Mouse (Mus musculus) G1E (cell line): ENCODE data around the gene Tex21. TPM values are rescaled to one million over a fixed set of nuclear protein-coding genes. Genes with fewer than 3 reads are reported as not detected.
A peak's percentile ranks its signal among the peaks of the same experiment; 100 is the strongest.
"Not testable (repeated sequence)": the region's sequence is repeated elsewhere in the genome, so short reads cannot be mapped to it uniquely, and the experiment has no call there.

ENCODE experiments used
- ATAC-seq: 2 replicates; pipeline ENCODE4 v1.8.0; 2016; ENCODE audit warnings: mild to moderate bottlenecking; ENCODE audit not compliant: insufficient number of reproducible peaks, poor library complexity, low FRiP score, severe bottlenecking; ENCODE audit errors: extremely low read depth
- DNase-seq: peaks from one replicate; pipeline ENCODE4 v3.0.0; 2012; ENCODE audit warnings: low spot score
- H3K27me3 ChIP-seq: 2 replicates; pipeline ENCODE4 v1.6.1; 2012; ENCODE audit warnings: mild to moderate bottlenecking, low read length, inconsistent platforms; ENCODE audit not compliant: insufficient read depth
- H3K36me3 ChIP-seq: replicated peaks from 2 replicates; pipeline ENCODE3; 2012; ENCODE audit warnings: mild to moderate bottlenecking, inconsistent platforms
- H3K4me1 ChIP-seq: 2 replicates; pipeline ENCODE4 v1.6.1; 2012; ENCODE audit warnings: low read depth, low read length, inconsistent platforms, mixed read lengths; ENCODE audit not compliant: insufficient read depth
- H3K4me3 ChIP-seq: 2 replicates; pipeline ENCODE4 v1.5.1; 2012; ENCODE audit warnings: low read depth, mild to moderate bottlenecking, inconsistent platforms, low read length, moderate library complexity, mixed read lengths
- H3K9me3 ChIP-seq: replicated peaks from 2 replicates; pipeline ENCODE4 v1.6.1; 2012; ENCODE audit warnings: inconsistent platforms
- CTCF ChIP-seq: IDR thresholded peaks from 2 replicates; pipeline ENCODE4 v1.5.1; 2012; ENCODE audit warnings: low read depth, low read length, inconsistent platforms, mixed read lengths
- GATA1 ChIP-seq: IDR thresholded peaks from 2 replicates; pipeline ENCODE4 v1.6.1; 2012; ENCODE audit warnings: borderline replicate concordance, low read length, inconsistent platforms, mixed read lengths
- GATA2 ChIP-seq: IDR thresholded peaks from 2 replicates; pipeline ENCODE4 v1.6.1; 2012; ENCODE audit warnings: low read depth, low read length, inconsistent platforms, borderline replicate concordance
- POLR2AphosphoS5 ChIP-seq: IDR thresholded peaks from 2 replicates; pipeline ENCODE4 v1.6.1; 2012; ENCODE audit warnings: low read depth, low read length, inconsistent platforms; ENCODE audit not compliant: insufficient replicate concordance
- TAL1 ChIP-seq: conservative IDR thresholded peaks from 2 replicates; pipeline ENCODE4 v1.6.1; 2012; ENCODE audit warnings: low read depth, low read length, inconsistent platforms, mixed read lengths
- polyA plus RNA-seq: library from polyadenylated mRNA; stranded (reverse); fragments of >175 nt; gene quantifications from 2 replicates; pipeline ENCODE4 v1.2.3, GENCODE M21; 2012
- total RNA-seq, 2 experiments: library from RNA; stranded (forward) in 1 of 2; stranded (reverse) in 1 of 2; fragments of 200-1000 nt in 1 of 2; fragments of >200 nt in 1 of 2; fragmentation: Nextera tagmentation in 1 of 2; gene quantifications; 2 replicates each; pipeline ENCODE4 v1.2.3; 2014 to 2017

Tex21 gene
- total and polyA plus RNA-seq, 3 experiments: 0.26 to 6.8 (median 0.66) TPM

DNA sequence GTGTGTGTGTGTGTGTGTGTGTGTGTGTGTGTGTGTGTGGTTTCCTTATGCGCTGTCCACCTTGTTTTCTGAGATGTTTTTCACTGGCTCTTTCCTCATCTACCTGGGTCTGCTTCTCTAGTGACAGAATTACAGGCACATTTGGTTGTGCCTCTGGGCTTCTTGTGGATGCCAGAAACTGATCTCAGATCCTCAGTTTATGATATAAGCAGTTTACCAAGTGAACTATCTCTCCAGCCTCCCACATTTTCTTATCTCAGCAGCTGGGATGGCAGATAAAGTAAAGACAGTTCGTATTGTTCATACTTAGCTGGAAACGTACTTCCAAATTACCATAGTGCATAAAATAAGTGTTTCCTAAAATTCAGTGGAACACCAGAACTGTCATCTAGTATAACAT lies 5.5 kb downstream of the Tex21 start:
- peaks cover 82% of the 10 kb centered on the region for H3K4me1 ChIP-seq
- peaks cover 7% of the 10 kb centered on the region for H3K36me3 ChIP-seq
- ATAC-seq (peak; percentile 82), DNase-seq (no peak)
- no peaks in the 10 kb centered on the region for H3K27me3 ChIP-seq
- TF ChIP-seq GATA2 (peak; percentile 58; the same call in 1 of the 2 replicates), TAL1 (peak; percentile 88), GATA1 (no peak)
- peak overlapping the region; percentile 57 for H3K4me3 ChIP-seq
- peaks cover 4% of the 10 kb centered on the region for H3K9me3 ChIP-seq

DNA sequence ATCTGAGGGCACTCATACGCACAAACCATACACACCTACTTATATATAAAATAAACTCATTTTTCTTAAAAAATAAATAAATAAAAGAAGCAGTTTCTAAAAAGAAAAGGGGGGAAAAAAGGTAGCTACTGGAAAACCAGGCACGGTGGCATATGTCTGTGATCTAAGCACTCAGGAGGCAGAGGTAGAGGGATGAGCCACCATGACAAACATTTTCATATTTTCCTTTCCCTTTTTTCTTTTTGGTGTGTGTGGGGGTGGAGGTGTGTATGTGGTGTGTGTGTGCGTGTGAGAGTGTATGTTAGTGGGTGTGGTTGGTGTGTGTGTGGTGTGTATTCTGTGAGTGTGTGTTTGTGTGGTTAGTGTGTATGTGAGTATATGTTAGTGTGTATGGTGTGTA lies 5.9 kb downstream of the Tex21 start:
- no peak for TF ChIP-seq POLR2AphosphoS5
- no peak for TF ChIP-seq GATA1
- no peak for TF ChIP-seq CTCF
- TF ChIP-seq GATA2: no peak
- no peak for TF ChIP-seq TAL1
- H3K9me3 ChIP-seq: peaks cover 4% of the 10 kb centered on the region
- H3K27me3 ChIP-seq: no peaks in the 10 kb centered on the region
- H3K36me3 ChIP-seq: peaks cover 8% of the 10 kb centered on the region
- ATAC-seq (no peak), DNase-seq (no peak)
- peak overlapping the region; percentile 57 for H3K4me3 ChIP-seq
- H3K4me1 ChIP-seq: peaks cover 82% of the 10 kb centered on the region

DNA sequence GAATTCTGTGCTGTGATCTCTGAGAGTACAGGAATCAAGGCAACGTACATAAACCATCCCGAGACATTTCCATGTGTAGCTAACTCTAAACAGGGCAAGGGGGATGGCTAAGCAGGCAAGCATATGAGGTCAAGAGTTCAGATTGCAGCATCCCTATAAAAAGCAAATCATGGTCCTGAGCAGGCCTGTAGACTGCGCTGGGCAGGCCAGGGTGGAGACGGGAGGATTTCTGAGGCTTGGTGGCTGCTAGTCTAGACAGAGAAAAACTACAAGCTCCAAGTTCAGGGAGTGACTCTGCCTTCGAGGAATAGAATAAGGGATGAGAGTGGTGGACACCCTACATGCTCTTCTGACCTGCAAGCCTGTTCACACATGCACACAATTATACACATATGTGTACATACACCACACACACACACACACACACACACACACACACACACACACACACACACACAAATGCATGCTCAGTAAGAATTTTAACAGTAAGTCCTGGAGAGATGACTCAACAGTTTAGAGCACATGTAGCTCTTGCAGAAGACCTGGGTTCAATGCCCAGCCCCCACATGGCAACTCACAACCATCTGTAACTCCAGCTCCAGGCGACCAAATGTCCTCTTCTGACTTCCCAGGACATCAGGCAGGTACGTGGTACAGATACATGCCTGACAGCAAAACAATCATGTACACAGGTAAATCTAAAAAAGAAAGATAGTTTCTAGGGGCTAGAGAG lies 6.5 kb downstream of the Tex21 start:
- no peak for ATAC-seq
- peaks cover 9% of the 10 kb centered on the region for H3K36me3 ChIP-seq
- no peak for DNase-seq
- peak overlapping the region; percentile 53; the same call in 1 of the 2 replicates for H3K4me3 ChIP-seq
- H3K27me3 ChIP-seq: no peaks in the 10 kb centered on the region
- peaks cover 4% of the 10 kb centered on the region for H3K9me3 ChIP-seq
- TF ChIP-seq GATA2 (no peak), GATA1 (no peak), TAL1 (no peak), CTCF (no peak), POLR2AphosphoS5 (no peak)
- peaks cover 85% of the 10 kb centered on the region for H3K4me1 ChIP-seq

DNA sequence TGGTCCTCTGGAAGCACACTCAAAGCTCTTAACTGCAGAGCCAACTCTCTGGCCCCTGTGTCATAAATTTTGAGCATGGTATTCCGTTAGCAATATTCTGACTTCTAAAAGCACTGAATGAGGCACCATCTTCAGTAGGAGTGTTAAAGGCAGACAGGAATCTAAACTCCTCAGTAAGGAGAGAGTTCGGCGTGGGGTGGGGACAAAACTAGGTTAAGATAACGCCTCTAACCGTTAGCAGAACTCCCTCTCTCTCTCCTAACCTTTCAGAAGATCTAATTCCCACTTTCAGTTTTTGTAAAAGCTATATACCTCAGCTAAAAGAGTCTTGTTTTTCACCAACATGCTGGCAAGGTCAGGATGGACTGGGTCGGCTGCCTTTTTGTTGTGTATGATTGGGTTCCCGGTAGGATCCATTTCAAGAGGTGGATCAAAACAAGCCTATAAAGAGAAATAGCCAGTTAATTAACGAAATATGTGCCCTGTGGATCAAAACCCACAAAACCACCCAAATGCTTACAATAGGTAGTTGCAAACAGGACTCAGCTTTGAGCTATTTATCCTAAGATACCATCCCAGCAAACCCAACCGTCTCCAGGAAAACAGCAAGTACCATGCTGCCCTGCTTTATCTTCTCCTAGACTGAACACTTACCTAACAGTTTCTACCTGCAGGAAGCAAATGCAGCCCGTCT lies 7.3 kb downstream of the Tex21 start:
- H3K4me1 ChIP-seq: peaks cover 86% of the 10 kb centered on the region
- peaks cover 12% of the 10 kb centered on the region for H3K36me3 ChIP-seq
- peak overlapping the region; percentile 53; the same call in 1 of the 2 replicates for H3K4me3 ChIP-seq
- DNase-seq (no peak), ATAC-seq (no peak)
- no peak for TF ChIP-seq GATA2
- no peak for TF ChIP-seq TAL1
- no peak for TF ChIP-seq CTCF
- TF ChIP-seq POLR2AphosphoS5: no peak
- no peak for TF ChIP-seq GATA1
- H3K9me3 ChIP-seq: peaks cover 4% of the 10 kb centered on the region
- no peaks in the 10 kb centered on the region for H3K27me3 ChIP-seq

DNA sequence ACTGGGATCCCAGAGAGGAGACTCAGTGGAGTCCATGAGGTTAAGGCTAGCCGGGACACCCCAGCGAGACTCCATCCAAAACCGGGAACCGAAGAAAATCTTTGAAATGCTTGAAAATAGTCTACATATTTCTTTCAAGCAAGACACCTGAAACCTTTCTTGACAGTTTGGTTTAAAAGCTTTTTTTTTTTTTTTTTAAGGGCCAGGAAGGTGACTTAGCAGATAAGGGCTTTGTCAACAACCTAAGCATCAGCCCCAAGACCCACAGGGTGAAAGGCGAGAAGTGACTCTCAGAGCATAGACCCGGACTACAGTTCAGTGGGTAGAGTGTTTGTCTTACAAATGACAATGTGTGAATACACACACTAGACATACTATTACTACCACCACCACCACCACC lies 11.3 kb downstream of the Tex21 start:
- Histone ChIP-seq H3K4me1 (peaks cover 67% of the 10 kb centered on the region), H3K27me3 (no peaks in the 10 kb centered on the region), H3K9me3 (no peaks in the 10 kb centered on the region), H3K36me3 (peaks cover 22% of the 10 kb centered on the region), H3K4me3 (no peak overlapping the region)
- DNase-seq (no peak), ATAC-seq (0 out of 2 replicates have a peak, but pooled peaks have one; percentile 23)
- TF ChIP-seq TAL1: no peak
- no peak for TF ChIP-seq GATA1
- TF ChIP-seq CTCF: no peak
- TF ChIP-seq GATA2: no peak
- no peak for TF ChIP-seq POLR2AphosphoS5

DNA sequence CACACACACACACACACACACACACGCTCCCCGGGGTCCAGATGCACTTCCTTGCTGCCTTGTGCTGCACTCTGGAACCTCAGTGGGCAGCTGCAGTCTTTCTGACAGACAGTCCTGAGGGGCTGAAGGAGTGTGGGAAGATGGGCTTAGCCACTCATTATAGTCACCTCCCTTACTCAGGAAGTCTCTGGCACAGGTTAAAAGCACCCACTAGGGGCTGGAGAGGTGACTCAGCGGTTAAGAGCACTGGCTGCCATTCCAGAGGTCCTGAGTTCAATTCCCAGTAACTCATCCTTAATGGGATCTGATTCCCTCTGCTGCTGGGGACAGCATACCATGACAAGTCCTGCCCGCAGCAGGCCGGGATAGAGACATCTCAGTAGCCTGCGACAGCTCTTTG lies 15.9 kb downstream of the Tex21 start:
- no peak for ATAC-seq
- DNase-seq: no peak
- Histone ChIP-seq H3K4me1 (peaks cover 36% of the 10 kb centered on the region), H3K27me3 (no peaks in the 10 kb centered on the region), H3K9me3 (no peaks in the 10 kb centered on the region), H3K4me3 (no peak overlapping the region), H3K36me3 (peaks cover 25% of the 10 kb centered on the region)
- TF ChIP-seq POLR2AphosphoS5 (no peak), CTCF (no peak), GATA1 (no peak)

DNA sequence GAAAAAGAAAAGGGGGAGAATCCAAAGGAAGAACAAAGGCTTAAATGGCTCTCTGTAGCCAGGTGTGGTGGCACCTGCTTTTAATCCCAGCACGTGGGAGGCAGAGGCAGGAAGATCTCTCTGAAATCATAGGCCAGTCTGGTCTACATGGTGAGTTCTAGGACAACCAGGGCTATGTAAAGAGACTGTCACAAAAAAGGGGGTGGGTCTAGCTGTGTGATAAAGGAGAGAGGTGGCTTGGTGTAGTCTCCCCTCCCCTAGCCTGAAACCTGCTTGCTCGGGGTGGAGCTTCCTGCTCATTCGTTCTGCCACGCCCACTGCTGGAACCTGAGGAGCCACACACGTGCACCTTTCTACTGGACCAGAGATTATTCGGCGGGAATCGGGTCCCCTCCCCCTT lies 24.4 kb downstream of the Tex21 start:
- not testable (repeated sequence) for H3K27me3 ChIP-seq, H3K4me3 ChIP-seq, H3K36me3 ChIP-seq, DNase-seq, H3K4me1 ChIP-seq, H3K9me3 ChIP-seq, ATAC-seq
